Mouse (Mus musculus) neural tube, embryonic 13.5 days (tissue): ENCODE data around the gene Kansl2. TPM values are rescaled to one million over a fixed set of nuclear protein-coding genes. Genes with fewer than 3 reads are reported as not detected.
"Not testable (repeated sequence)": the region's sequence is repeated elsewhere in the genome, so short reads cannot be mapped to it uniquely, and the experiment has no call there.

Experiments used
- ATAC-seq: fragments of 200-750 bp; cut with Nextera tagmentation; 2 replicates; pipeline ENCODE4 v1.8.0; 2017; ENCODE audit warnings: low read depth, mild to moderate bottlenecking, moderate TSS enrichment, moderate library complexity
- H3K27ac ChIP-seq: fragments of 300-500 bp; sonication (generic); replicated peaks from 2 replicates; pipeline ENCODE4 v1.5.1; 2015; ENCODE audit warnings: moderate library complexity, mild to moderate bottlenecking, inconsistent platforms
- H3K27me3 ChIP-seq: fragments of 300-500 bp; sonication (generic); 2 replicates; pipeline ENCODE4 v1.6.1; 2015; ENCODE audit warnings: mild to moderate bottlenecking, inconsistent platforms
- H3K36me3 ChIP-seq: fragments of 300-500 bp; sonication (generic); 2 replicates; pipeline ENCODE4 v1.6.1; 2015; ENCODE audit warnings: mild to moderate bottlenecking, inconsistent platforms
- H3K4me1 ChIP-seq: fragments of 300-500 bp; sonication (generic); replicated peaks from 2 replicates; pipeline ENCODE4 v1.6.1; 2015; ENCODE audit warnings: inconsistent platforms
- H3K4me2 ChIP-seq: fragments of 300-500 bp; sonication (generic); 2 replicates; pipeline ENCODE4 v1.6.1; 2015; ENCODE audit warnings: inconsistent platforms, mild to moderate bottlenecking, moderate library complexity
- H3K4me3 ChIP-seq: fragments of 300-500 bp; sonication (generic); 2 replicates; pipeline ENCODE4 v1.5.1; 2015; ENCODE audit warnings: mild to moderate bottlenecking, inconsistent platforms
- H3K9ac ChIP-seq: fragments of 300-500 bp; sonication (generic); 2 replicates; pipeline ENCODE4 v1.6.1; 2015; ENCODE audit warnings: moderate library complexity, mild to moderate bottlenecking, inconsistent platforms
- H3K9me3 ChIP-seq: fragments of 300-500 bp; sonication (generic); 2 replicates; pipeline ENCODE4 v1.6.1; 2016; ENCODE audit warnings: inconsistent platforms
- WGBS: fragments of 180-500 bp; shearing (Covaris S2); methylation state at CpG from one replicate; pipeline ENCODE4 v1.1.7; 2015; 5-methylcytosine and 5-hydroxymethylcytosine counted together
- polyA plus RNA-seq: library from polyadenylated mRNA; unstranded; fragments of >200 nt; fragmentation: Nextera tagmentation; extraction: Ambion mirVana; gene quantifications from 2 replicates; pipeline ENCODE4 v1.2.1, GENCODE M21; 2015

Kansl2 gene
- polyA plus RNA-seq, 1 experiment from 2014 or later: 132 TPM

- WGBS: under 1% methylated on average over 18 of the region's 18 CpGs
- no peak overlapping the region; the same call in 1 of the 2 replicates for H3K27ac ChIP-seq
Measured at GRCm38 (mm10) chr15:98533035-98533531, 981 bp downstream of the Kansl2 start.

GRCm38 (mm10) chr15:98532281-98532680 lies 1.8 kb downstream of the Kansl2 start:
- WGBS: 38% methylated on average over 5 of the region's 5 CpGs
- Histone ChIP-seq H3K27me3 (no peaks in the 10 kb centered on the region), H3K36me3 (peaks cover 45% of the 10 kb centered on the region), H3K4me2 (peak overlapping the region; percentile 95), H3K9ac (peak overlapping the region; percentile 94), H3K4me3 (peak overlapping the region; percentile 84), H3K9me3 (no peaks in the 10 kb centered on the region), H3K27ac (no peak overlapping the region), H3K4me1 (peaks cover 34% of the 10 kb centered on the region)
- ATAC-seq: no peak

More at GRCm38 (mm10) chr15:98533035-98533531, 981 bp downstream of the Kansl2 start:
- no peaks in the 10 kb centered on the region for H3K27me3 ChIP-seq
- ATAC-seq: no peak
- H3K9ac ChIP-seq: peak overlapping the region; percentile 94
- peaks cover 45% of the 10 kb centered on the region for H3K36me3 ChIP-seq
- H3K4me2 ChIP-seq: peak overlapping the region; percentile 95
- H3K4me3 ChIP-seq: peak overlapping the region; percentile 84
- H3K9me3 ChIP-seq: no peaks in the 10 kb centered on the region
- H3K4me1 ChIP-seq: peaks cover 28% of the 10 kb centered on the region

GRCm38 (mm10) chr15:98528066-98528563 lies 5.9 kb downstream of the Kansl2 start:
- Histone ChIP-seq H3K27me3 (no peaks in the 10 kb centered on the region), H3K27ac (no peak overlapping the region), H3K4me3 (no peak overlapping the region), H3K4me2 (no peak overlapping the region), H3K9ac (no peak overlapping the region), H3K4me1 (peaks cover 39% of the 10 kb centered on the region), H3K9me3 (no peaks in the 10 kb centered on the region), H3K36me3 (peaks cover 82% of the 10 kb centered on the region)
- 84% methylated on average over 5 of the region's 5 CpGs for WGBS
- ATAC-seq: no peak

- 96% methylated on average over 5 of the region's 5 CpGs for WGBS
- H3K4me3 ChIP-seq: no peak overlapping the region
- H3K27ac ChIP-seq: no peak overlapping the region
Measured at GRCm38 (mm10) chr15:98527056-98527771, 6.8 kb downstream of the Kansl2 start.

GRCm38 (mm10) chr15:98526057-98526456 lies 8.0 kb downstream of the Kansl2 start:
- H3K27ac ChIP-seq: no peak overlapping the region
- WGBS: 37% methylated on average over 5 of the region's 5 CpGs

More at GRCm38 (mm10) chr15:98527056-98527771, 6.8 kb downstream of the Kansl2 start:
- peaks cover 30% of the 10 kb centered on the region for H3K4me1 ChIP-seq
- no peak for ATAC-seq
- H3K9me3 ChIP-seq: no peaks in the 10 kb centered on the region
- H3K9ac ChIP-seq: no peak overlapping the region
- no peak overlapping the region for H3K4me2 ChIP-seq
- no peaks in the 10 kb centered on the region for H3K27me3 ChIP-seq
- peaks cover 91% of the 10 kb centered on the region for H3K36me3 ChIP-seq

GRCm38 (mm10) chr15:98521245-98521644 lies 12.8 kb downstream of the Kansl2 start:
- 88% methylated on average over 3 of the region's 3 CpGs for WGBS

More at GRCm38 (mm10) chr15:98526057-98526456, 8.0 kb downstream of the Kansl2 start:
- no peak overlapping the region for H3K4me3 ChIP-seq
- no peak for ATAC-seq
- no peak overlapping the region for H3K4me2 ChIP-seq
- H3K9ac ChIP-seq: no peak overlapping the region
- H3K9me3 ChIP-seq: no peaks in the 10 kb centered on the region
- H3K4me1 ChIP-seq: peaks cover 19% of the 10 kb centered on the region
- H3K27me3 ChIP-seq: no peaks in the 10 kb centered on the region
- H3K36me3 ChIP-seq: peaks cover 95% of the 10 kb centered on the region

GRCm38 (mm10) chr15:98517380-98518355 lies 16.4 kb downstream of the Kansl2 start:
- WGBS: 69% methylated on average over 16 of the region's 16 CpGs
- Histone ChIP-seq H3K4me1 (peaks cover 4% of the 10 kb centered on the region; the same call in 1 of the 2 replicates), H3K4me3 (no peak overlapping the region), H3K9me3 (no peaks in the 10 kb centered on the region), H3K9ac (no peak overlapping the region), H3K36me3 (peaks cover 54% of the 10 kb centered on the region), H3K4me2 (no peak overlapping the region), H3K27ac (no peak overlapping the region), H3K27me3 (no peaks in the 10 kb centered on the region)
- ATAC-seq: 0 out of 2 replicates have a peak, but pooled peaks have one; percentile 15

More at GRCm38 (mm10) chr15:98521245-98521644, 12.8 kb downstream of the Kansl2 start:
- Histone ChIP-seq H3K4me2 (no peak overlapping the region), H3K36me3 (peaks cover 82% of the 10 kb centered on the region), H3K4me3 (no peak overlapping the region), H3K27me3 (no peaks in the 10 kb centered on the region), H3K9me3 (no peaks in the 10 kb centered on the region), H3K4me1 (0 out of 2 replicates have a peak, but pooled peaks cover 4% of the 10 kb centered on the region), H3K27ac (no peak overlapping the region), H3K9ac (no peak overlapping the region)
- ATAC-seq: no peak

GRCm38 (mm10) chr15:98514845-98515244 lies 19.2 kb downstream of the Kansl2 start:
- H3K27ac ChIP-seq, H3K9me3 ChIP-seq, H3K4me2 ChIP-seq, H3K27me3 ChIP-seq, H3K4me3 ChIP-seq, H3K9ac ChIP-seq, ATAC-seq: not testable (repeated sequence)
- Histone ChIP-seq H3K36me3 (peaks cover 26% of the 10 kb centered on the region), H3K4me1 (peaks cover 16% of the 10 kb centered on the region)
- 93% methylated on average over 2 of the region's 2 CpGs for WGBS

GRCm38 (mm10) chr15:98514146-98514545 lies 19.9 kb downstream of the Kansl2 start:
- Histone ChIP-seq H3K36me3 (peaks cover 21% of the 10 kb centered on the region), H3K9me3 (no peaks in the 10 kb centered on the region), H3K4me2 (no peak overlapping the region), H3K4me1 (peaks cover 16% of the 10 kb centered on the region), H3K9ac (no peak overlapping the region), H3K27ac (no peak overlapping the region), H3K27me3 (no peaks in the 10 kb centered on the region), H3K4me3 (no peak overlapping the region)
- 81% methylated on average over 8 of the region's 8 CpGs for WGBS
- no peak for ATAC-seq

- peaks cover 16% of the 10 kb centered on the region for H3K4me1 ChIP-seq
- H3K27me3 ChIP-seq, H3K9me3 ChIP-seq, H3K9ac ChIP-seq, H3K4me2 ChIP-seq, ATAC-seq, H3K4me3 ChIP-seq, H3K27ac ChIP-seq: not testable (repeated sequence)
- WGBS: 56% methylated on average over 3 of the region's 3 CpGs
- peaks cover 21% of the 10 kb centered on the region for H3K36me3 ChIP-seq
Measured at GRCm38 (mm10) chr15:98513676-98514075, 20.4 kb downstream of the Kansl2 start.

- 52% methylated on average over 17 of the region's 17 CpGs for WGBS
- H3K27ac ChIP-seq: no peak overlapping the region
Measured at GRCm38 (mm10) chr15:98512799-98513321, 21.2 kb downstream of the Kansl2 start.

More at GRCm38 (mm10) chr15:98512799-98513321, 21.2 kb downstream of the Kansl2 start:
- Histone ChIP-seq H3K4me3 (no peak overlapping the region), H3K36me3 (peaks cover 13% of the 10 kb centered on the region), H3K9me3 (no peaks in the 10 kb centered on the region), H3K4me1 (peaks cover 16% of the 10 kb centered on the region), H3K4me2 (no peak overlapping the region), H3K27me3 (no peaks in the 10 kb centered on the region), H3K9ac (no peak overlapping the region)
- ATAC-seq: no peak
